Mouse (Mus musculus): ENCODE measurements around the gene Gabpb1. TPM values are rescaled to one million over a fixed set of nuclear protein-coding genes. Genes with fewer than 3 reads are reported as not detected.

The Gabpb1 gene
- polyA plus RNA-seq, 1 experiment from 2014 or later: 21.0 TPM

- Histone ChIP-seq H3K79me2 (ENCODE audit: inconsistent target) (no peaks in the 10 kb centered on the region), H3K27ac (no peak overlapping the region), H3K4me3 (ENCODE audit: inconsistent target) (no peak overlapping the region), H3K36me3 (ENCODE audit: inconsistent target) (no peaks in the 10 kb centered on the region)
- WGBS (ENCODE audit: missing documents): 50% methylated on average over 25 of the region's 26 CpGs
These were observed 82.1 kb downstream of the Gabpb1 start for GRCm38 (mm10) chr2:126593831-126594610.

- H3K79me2 ChIP-seq (ENCODE audit: inconsistent target): no peaks in the 10 kb centered on the region
- no peak overlapping the region for H3K4me3 ChIP-seq (ENCODE audit: inconsistent target)
- WGBS (ENCODE audit: missing documents): 93% methylated on average over 4 of the region's 4 CpGs
- no peak overlapping the region for H3K27ac ChIP-seq
- H3K36me3 ChIP-seq (ENCODE audit: inconsistent target): no peaks in the 10 kb centered on the region
These were observed 84.8 kb downstream of the Gabpb1 start for GRCm38 (mm10) chr2:126591304-126591703.

- H3K4me3 ChIP-seq (ENCODE audit: inconsistent target): no peak overlapping the region
- H3K36me3 ChIP-seq (ENCODE audit: inconsistent target): no peaks in the 10 kb centered on the region
- H3K79me2 ChIP-seq (ENCODE audit: inconsistent target): no peaks in the 10 kb centered on the region
- WGBS (ENCODE audit: missing documents): 37% methylated on average over 3 of the region's 3 CpGs
- peak overlapping the region; percentile 21 for H3K27ac ChIP-seq
These were observed 88.7 kb downstream of the Gabpb1 start for GRCm38 (mm10) chr2:126587468-126587867.

- WGBS (ENCODE audit: missing documents): 93% methylated on average over 8 of the region's 8 CpGs
These were observed 91.3 kb downstream of the Gabpb1 start for GRCm38 (mm10) chr2:126584621-126585369.

GRCm38 (mm10) chr2:126583960-126584359 is 92.2 kb downstream of the Gabpb1 start:
- Histone ChIP-seq H3K79me2 (ENCODE audit: inconsistent target) (no peaks in the 10 kb centered on the region), H3K36me3 (ENCODE audit: inconsistent target) (no peaks in the 10 kb centered on the region), H3K4me3 (ENCODE audit: inconsistent target) (no peak overlapping the region), H3K27ac (no peak overlapping the region)
- 38% methylated on average over 6 of the region's 6 CpGs for WGBS (ENCODE audit: missing documents)

More at GRCm38 (mm10) chr2:126584621-126585369, 91.3 kb downstream of the Gabpb1 start:
- no peak overlapping the region for H3K27ac ChIP-seq
- no peaks in the 10 kb centered on the region for H3K36me3 ChIP-seq (ENCODE audit: inconsistent target)
- H3K4me3 ChIP-seq (ENCODE audit: inconsistent target): no peak overlapping the region
- no peaks in the 10 kb centered on the region for H3K79me2 ChIP-seq (ENCODE audit: inconsistent target)

- Histone ChIP-seq H3K27ac (no peak overlapping the region), H3K4me3 (ENCODE audit: inconsistent target) (no peak overlapping the region), H3K36me3 (ENCODE audit: inconsistent target) (no peaks in the 10 kb centered on the region), H3K79me2 (ENCODE audit: inconsistent target) (no peaks in the 10 kb centered on the region)
- 100% methylated on average over 1 of the region's 1 CpGs for WGBS (ENCODE audit: missing documents)
These were observed 96.9 kb downstream of the Gabpb1 start for GRCm38 (mm10) chr2:126579282-126579681.

Other genes with a start within 250 kb of the Gabpb1 start
- 21.2 to 41.0 TPM (median 29.4 TPM) in 3 replicates for gene Atp8b4, start 175.7 kb downstream of the Gabpb1 start, polyA plus RNA-seq (2018)
- not detected in 3 replicates for gene Slc27a2, start 123.9 kb downstream of the Gabpb1 start, polyA plus RNA-seq (2018)
- gene Hdc, start 57.0 kb downstream of the Gabpb1 start, polyA plus RNA-seq (2018): 0.50 to 1.6 TPM (median 0.52 TPM) in 3 replicates
- gene Usp8, start 31.0 kb upstream of the Gabpb1 start, polyA plus RNA-seq (2018): 75.9 to 158 TPM (median 86.2 TPM) in 3 replicates
- 0.18 to 0.28 TPM in 2 of 3 replicates, not detected in the other for gene Usp50, start 107.1 kb upstream of the Gabpb1 start, polyA plus RNA-seq (2018)
- gene Trpm7, start 199.9 kb upstream of the Gabpb1 start, polyA plus RNA-seq (2018): 30.5 to 53.0 TPM (median 38.3 TPM) in 3 replicates